Mouse (Mus musculus): Measurements from ENCODE around the gene Ext2. TPM values are rescaled to one million over a fixed set of nuclear protein-coding genes. Genes with fewer than 3 reads are reported as not detected.
A peak's percentile ranks its signal among the peaks of the same experiment; 100 is the strongest.

Gene Ext2
- polyA plus RNA-seq, 1 experiment from 2014 or later, result 102 TPM

GRCm38 (mm10) chr2:93699346-93699745 is 123.0 kb downstream of the Ext2 start:
- WGBS, result 61% methylated on average over 2 of the region's 2 CpGs
- Histone ChIP-seq H3K4me2 (no peak overlapping the region), H3K9me3 (no peaks in the 10 kb centered on the region), H3K36me3 (0 out of 2 replicates have a peak, but pooled peaks cover 3% of the 10 kb centered on the region), H3K4me3 (replicated peaks) (no peak overlapping the region), H3K27ac (no peak overlapping the region), H3K4me1 (peaks cover 12% of the 10 kb centered on the region), H3K27me3 (replicated peaks) (no peaks in the 10 kb centered on the region), H3K9ac (no peak overlapping the region)
- no peak for ATAC-seq (ENCODE audit: insufficient read depth, low FRiP score, low read depth)

GRCm38 (mm10) chr2:93696181-93696641 is 126.2 kb downstream of the Ext2 start:
- H3K4me1 ChIP-seq, result peaks cover 12% of the 10 kb centered on the region
- no peak overlapping the region for H3K9ac ChIP-seq
- H3K27ac ChIP-seq, result no peak overlapping the region
- WGBS, result 26% methylated on average over 8 of the region's 10 CpGs
- no peak for ATAC-seq (ENCODE audit: insufficient read depth, low FRiP score, low read depth)
- no peaks in the 10 kb centered on the region for H3K27me3 ChIP-seq (replicated peaks)
- H3K4me2 ChIP-seq, result peak overlapping the region; percentile 24; the same call in 1 of the 2 replicates
- no peaks in the 10 kb centered on the region for H3K9me3 ChIP-seq
- no peak overlapping the region for H3K4me3 ChIP-seq (replicated peaks)
- H3K36me3 ChIP-seq, result 0 out of 2 replicates have a peak, but pooled peaks cover 3% of the 10 kb centered on the region

- H3K27me3 ChIP-seq (replicated peaks), result no peaks in the 10 kb centered on the region
- no peaks in the 10 kb centered on the region for H3K9me3 ChIP-seq
- no peak overlapping the region for H3K27ac ChIP-seq
- ATAC-seq (ENCODE audit: insufficient read depth, low FRiP score, low read depth), result no peak
- no peak overlapping the region for H3K4me3 ChIP-seq (replicated peaks)
- H3K36me3 ChIP-seq, result 0 out of 2 replicates have a peak, but pooled peaks cover 3% of the 10 kb centered on the region
- H3K4me1 ChIP-seq, result peaks cover 17% of the 10 kb centered on the region
- WGBS, result 77% methylated on average over 4 of the region's 4 CpGs
- no peak overlapping the region for H3K9ac ChIP-seq
- H3K4me2 ChIP-seq, result no peak overlapping the region
These were observed 129.3 kb downstream of the Ext2 start for GRCm38 (mm10) chr2:93693101-93693500.

- Histone ChIP-seq H3K4me1 (peaks cover 5% of the 10 kb centered on the region; the same call in 1 of the 2 replicates), H3K4me3 (replicated peaks) (no peak overlapping the region), H3K27ac (no peak overlapping the region), H3K9ac (no peak overlapping the region), H3K9me3 (no peaks in the 10 kb centered on the region), H3K4me2 (no peak overlapping the region), H3K27me3 (replicated peaks) (no peaks in the 10 kb centered on the region), H3K36me3 (0 out of 2 replicates have a peak, but pooled peaks cover 3% of the 10 kb centered on the region)
- no peak for ATAC-seq (ENCODE audit: insufficient read depth, low FRiP score, low read depth)
- WGBS, result 58% methylated on average over 9 of the region's 9 CpGs
These were observed 132.1 kb downstream of the Ext2 start for GRCm38 (mm10) chr2:93690064-93690930.

- H3K36me3 ChIP-seq, result no peaks in the 10 kb centered on the region
- H3K4me1 ChIP-seq, result no peaks in the 10 kb centered on the region
- 71% methylated on average over 8 of the region's 8 CpGs for whole genome bisulfite sequencing
- H3K9me3 ChIP-seq, result no peaks in the 10 kb centered on the region
- no peak overlapping the region for H3K9ac ChIP-seq
- no peak for ATAC-seq (ENCODE audit: insufficient read depth, low FRiP score, low read depth)
- H3K4me2 ChIP-seq, result no peak overlapping the region
- no peak overlapping the region for H3K4me3 ChIP-seq (replicated peaks)
- no peaks in the 10 kb centered on the region for H3K27me3 ChIP-seq (replicated peaks)
- H3K27ac ChIP-seq, result no peak overlapping the region
These were observed 138.7 kb downstream of the Ext2 start for GRCm38 (mm10) chr2:93683674-93684073.

- WGBS, result 79% methylated on average over 7 of the region's 7 CpGs
- H3K4me2 ChIP-seq, result no peak overlapping the region
These were observed 139.7 kb downstream of the Ext2 start for GRCm38 (mm10) chr2:93682601-93683202.

GRCm38 (mm10) chr2:93681321-93681720 is 141.0 kb downstream of the Ext2 start:
- Histone ChIP-seq H3K4me2 (no peak overlapping the region), H3K36me3 (no peaks in the 10 kb centered on the region), H3K27me3 (replicated peaks) (no peaks in the 10 kb centered on the region), H3K4me3 (replicated peaks) (no peak overlapping the region), H3K27ac (no peak overlapping the region), H3K9me3 (no peaks in the 10 kb centered on the region), H3K9ac (no peak overlapping the region), H3K4me1 (no peaks in the 10 kb centered on the region)
- ATAC-seq (ENCODE audit: insufficient read depth, low FRiP score, low read depth), result no peak
- WGBS, result 27% methylated on average over 5 of the region's 5 CpGs

More at GRCm38 (mm10) chr2:93682601-93683202, 139.7 kb downstream of the Ext2 start:
- ATAC-seq (ENCODE audit: insufficient read depth, low FRiP score, low read depth), result no peak
- Histone ChIP-seq H3K9ac (no peak overlapping the region), H3K4me1 (no peaks in the 10 kb centered on the region), H3K36me3 (no peaks in the 10 kb centered on the region), H3K27me3 (replicated peaks) (no peaks in the 10 kb centered on the region), H3K4me3 (replicated peaks) (no peak overlapping the region), H3K27ac (no peak overlapping the region), H3K9me3 (no peaks in the 10 kb centered on the region)

- Histone ChIP-seq H3K9me3 (no peaks in the 10 kb centered on the region), H3K9ac (no peak overlapping the region), H3K36me3 (no peaks in the 10 kb centered on the region), H3K4me2 (no peak overlapping the region), H3K27me3 (replicated peaks) (0 out of 2 replicates have a peak, but pooled peaks cover 3% of the 10 kb centered on the region), H3K4me3 (replicated peaks) (no peak overlapping the region), H3K27ac (no peak overlapping the region), H3K4me1 (peaks cover 3% of the 10 kb centered on the region; the same call in 1 of the 2 replicates)
- 93% methylated on average over 14 of the region's 14 CpGs for WGBS
- no peak for ATAC-seq (ENCODE audit: insufficient read depth, low FRiP score, low read depth)
These were observed 145.1 kb downstream of the Ext2 start for GRCm38 (mm10) chr2:93677231-93677630.

GRCm38 (mm10) chr2:93671573-93672184 is 150.7 kb downstream of the Ext2 start:
- Histone ChIP-seq H3K9ac (no peak overlapping the region), H3K36me3 (no peaks in the 10 kb centered on the region), H3K27me3 (replicated peaks) (0 out of 2 replicates have a peak, but pooled peaks cover 3% of the 10 kb centered on the region), H3K4me3 (replicated peaks) (no peak overlapping the region), H3K4me1 (peaks cover 3% of the 10 kb centered on the region; the same call in 1 of the 2 replicates), H3K4me2 (no peak overlapping the region), H3K27ac (no peak overlapping the region), H3K9me3 (no peaks in the 10 kb centered on the region)
- ATAC-seq (ENCODE audit: insufficient read depth, low FRiP score, low read depth), result no peak
- WGBS, result 69% methylated on average over 15 of the region's 15 CpGs

GRCm38 (mm10) chr2:93666146-93666858 is 156.1 kb downstream of the Ext2 start:
- Histone ChIP-seq H3K27me3 (replicated peaks) (no peaks in the 10 kb centered on the region), H3K4me1 (peaks cover 4% of the 10 kb centered on the region; the same call in 1 of the 2 replicates), H3K4me3 (replicated peaks) (no peak overlapping the region), H3K36me3 (no peaks in the 10 kb centered on the region), H3K9ac (no peak overlapping the region), H3K9me3 (no peaks in the 10 kb centered on the region), H3K4me2 (no peak overlapping the region), H3K27ac (no peak overlapping the region)
- WGBS, result 32% methylated on average over 3 of the region's 3 CpGs
- no peak for ATAC-seq (ENCODE audit: insufficient read depth, low FRiP score, low read depth)

GRCm38 (mm10) chr2:93665472-93665871 is 156.9 kb downstream of the Ext2 start:
- 78% methylated on average over 5 of the region's 5 CpGs for WGBS
- peaks cover 4% of the 10 kb centered on the region; the same call in 1 of the 2 replicates for H3K4me1 ChIP-seq
- ATAC-seq (ENCODE audit: insufficient read depth, low FRiP score, low read depth), result no peak
- H3K27me3 ChIP-seq (replicated peaks), result no peaks in the 10 kb centered on the region
- no peak overlapping the region for H3K9ac ChIP-seq
- H3K27ac ChIP-seq, result no peak overlapping the region
- H3K4me3 ChIP-seq (replicated peaks), result no peak overlapping the region
- H3K36me3 ChIP-seq, result no peaks in the 10 kb centered on the region
- H3K4me2 ChIP-seq, result no peak overlapping the region
- H3K9me3 ChIP-seq, result no peaks in the 10 kb centered on the region

All from stomach, embryonic 15.5 days (tissue).